Mouse (Mus musculus) lung, embryonic 16.5 days (tissue): Measurements from ENCODE around the gene Naa40. TPM values are rescaled to one million over a fixed set of nuclear protein-coding genes. Genes with fewer than 3 reads are reported as not detected.

ENCODE experiments used
- ATAC-seq: fragments of 200-750 bp; cut with Nextera tagmentation; 2 replicates; pipeline ENCODE4 v1.8.0; 2017; ENCODE audit warnings: low read depth, mild to moderate bottlenecking, moderate library complexity
- H3K27ac ChIP-seq: fragments of 300-500 bp; sonication (generic); 2 replicates; pipeline ENCODE4 v1.5.1; 2014; ENCODE audit warnings: mild to moderate bottlenecking, control low read depth, low read length
- H3K27me3 ChIP-seq: fragments of 300-500 bp; sonication (generic); 2 replicates; pipeline ENCODE4 v1.6.1; 2014; ENCODE audit warnings: low read depth, low read length, mixed read lengths; ENCODE audit not compliant: control insufficient read depth, insufficient read depth
- H3K36me3 ChIP-seq: fragments of 300-500 bp; sonication (generic); 2 replicates; pipeline ENCODE4 v1.6.1; 2014; ENCODE audit warnings: low read length; ENCODE audit not compliant: control insufficient read depth, insufficient read depth
- H3K4me1 ChIP-seq: fragments of 300-500 bp; sonication (generic); replicated peaks from 2 replicates; pipeline ENCODE4 v1.6.1; 2014; ENCODE audit warnings: low read length, mixed read lengths; ENCODE audit not compliant: control insufficient read depth, insufficient read depth
- H3K4me2 ChIP-seq: fragments of 300-500 bp; sonication (generic); 2 replicates; pipeline ENCODE4 v1.6.1; 2014; ENCODE audit warnings: low read depth, low read length, control low read depth
- H3K4me3 ChIP-seq: fragments of 300-500 bp; sonication (generic); 2 replicates; pipeline ENCODE4 v1.5.1; 2014; ENCODE audit warnings: mild to moderate bottlenecking, low read length, control low read depth
- H3K9ac ChIP-seq: fragments of 300-500 bp; sonication (generic); 2 replicates; pipeline ENCODE4 v1.6.1; 2014; ENCODE audit warnings: low read length, control low read depth
- H3K9me3 ChIP-seq: fragments of 300-500 bp; sonication (generic); 2 replicates; pipeline ENCODE4 v1.6.1; 2016; ENCODE audit warnings: low read length; ENCODE audit not compliant: control insufficient read depth
- WGBS: fragments of 180-500 bp; shearing (Covaris S2); extraction: QIAGEN DNeasy Blood & Tissue Kit; methylation state at CpG from one replicate; pipeline ENCODE4 v1.1.7; 2014; 5-methylcytosine and 5-hydroxymethylcytosine counted together
- polyA plus RNA-seq: library from polyadenylated mRNA; unstranded; fragments of >200 nt; fragmentation: Nextera tagmentation; extraction: Ambion mirVana; gene quantifications from 2 replicates; pipeline ENCODE4 v1.2.1, GENCODE M21; 2015

Naa40 gene
- polyA plus RNA-seq, 1 experiment from 2014 or later: 56.1 TPM

- H3K27ac ChIP-seq: no peak overlapping the region
These were observed 59.5 kb downstream of the Naa40 start for GRCm38 (mm10) chr19:7181496-7181895.

GRCm38 (mm10) chr19:7180756-7181405 is 60.1 kb downstream of the Naa40 start:
- peaks cover 19% of the 10 kb centered on the region for H3K4me1 ChIP-seq
- no peak overlapping the region for H3K27ac ChIP-seq
- H3K9me3 ChIP-seq: no peaks in the 10 kb centered on the region
- no peak for ATAC-seq
- no peak overlapping the region for H3K9ac ChIP-seq
- no peaks in the 10 kb centered on the region for H3K36me3 ChIP-seq
- no peak overlapping the region for H3K4me3 ChIP-seq
- WGBS: 86% methylated on average over 8 of the region's 8 CpGs
- peaks cover 8% of the 10 kb centered on the region for H3K27me3 ChIP-seq
- no peak overlapping the region for H3K4me2 ChIP-seq

More at GRCm38 (mm10) chr19:7181496-7181895, 59.5 kb downstream of the Naa40 start:
- H3K4me2 ChIP-seq: no peak overlapping the region
- 61% methylated on average over 7 of the region's 7 CpGs for WGBS
- peaks cover 8% of the 10 kb centered on the region for H3K27me3 ChIP-seq
- H3K36me3 ChIP-seq: no peaks in the 10 kb centered on the region
- H3K9me3 ChIP-seq: no peaks in the 10 kb centered on the region
- ATAC-seq: no peak
- H3K4me1 ChIP-seq: peaks cover 18% of the 10 kb centered on the region
- no peak overlapping the region for H3K9ac ChIP-seq
- H3K4me3 ChIP-seq: no peak overlapping the region

- no peak overlapping the region for H3K4me3 ChIP-seq
- H3K4me2 ChIP-seq: no peak overlapping the region
- H3K36me3 ChIP-seq: no peaks in the 10 kb centered on the region
- ATAC-seq: no peak
- no peaks in the 10 kb centered on the region for H3K9me3 ChIP-seq
- no peak overlapping the region for H3K9ac ChIP-seq
- peaks cover 6% of the 10 kb centered on the region for H3K27me3 ChIP-seq
- H3K4me1 ChIP-seq: peaks cover 20% of the 10 kb centered on the region
- H3K27ac ChIP-seq: no peak overlapping the region
- 41% methylated on average over 3 of the region's 3 CpGs for WGBS
These were observed 62.0 kb downstream of the Naa40 start for GRCm38 (mm10) chr19:7178841-7179452.

- peaks cover 2% of the 10 kb centered on the region; the same call in 1 of the 2 replicates for H3K27me3 ChIP-seq
These were observed 63.0 kb downstream of the Naa40 start for GRCm38 (mm10) chr19:7177804-7178511.

GRCm38 (mm10) chr19:7176041-7176696 is 64.8 kb downstream of the Naa40 start:
- H3K36me3 ChIP-seq: no peaks in the 10 kb centered on the region
- peak; percentile 32; the same call in 1 of the 2 replicates for ATAC-seq
- no peak overlapping the region for H3K4me3 ChIP-seq
- H3K27ac ChIP-seq: no peak overlapping the region
- WGBS: 13% methylated on average over 11 of the region's 11 CpGs
- H3K4me1 ChIP-seq: peaks cover 18% of the 10 kb centered on the region
- H3K27me3 ChIP-seq: no peaks in the 10 kb centered on the region
- no peak overlapping the region for H3K9ac ChIP-seq
- H3K4me2 ChIP-seq: no peak overlapping the region
- no peaks in the 10 kb centered on the region for H3K9me3 ChIP-seq

More at GRCm38 (mm10) chr19:7177804-7178511, 63.0 kb downstream of the Naa40 start:
- Histone ChIP-seq H3K9ac (no peak overlapping the region), H3K36me3 (no peaks in the 10 kb centered on the region), H3K4me3 (no peak overlapping the region), H3K9me3 (no peaks in the 10 kb centered on the region), H3K27ac (no peak overlapping the region), H3K4me1 (peaks cover 20% of the 10 kb centered on the region), H3K4me2 (no peak overlapping the region)
- 54% methylated on average over 13 of the region's 13 CpGs for WGBS
- no peak for ATAC-seq

Other genes starting within 250 kb of the Naa40 start
- gene Dnajc4, start 248.6 kb downstream of the Naa40 start, polyA plus RNA-seq: 26.4 and 30.3 TPM in 2 replicates
- 22.6 and 23.7 TPM in 2 replicates for gene Nudt22, start 245.1 kb downstream of the Naa40 start, polyA plus RNA-seq
- gene Trpt1, start 245.1 kb downstream of the Naa40 start, polyA plus RNA-seq: 10.9 and 12.3 TPM in 2 replicates
- 11.1 and 15.6 TPM in 2 replicates for gene Fermt3, start 221.7 kb downstream of the Naa40 start, polyA plus RNA-seq
- 220 and 243 TPM in 2 replicates for gene Stip1, start 201.2 kb downstream of the Naa40 start, polyA plus RNA-seq
- gene Macrod1, start 184.4 kb downstream of the Naa40 start, polyA plus RNA-seq: 15.3 and 17.6 TPM in 2 replicates
- 0.99 and 1.1 TPM in 2 replicates for gene Flrt1, start 135.5 kb downstream of the Naa40 start, polyA plus RNA-seq
- gene Otub1, start 34.9 kb downstream of the Naa40 start, polyA plus RNA-seq: 176 and 187 TPM in 2 replicates
- 899 and 904 TPM in 2 replicates for gene Cox8a, start 23.6 kb downstream of the Naa40 start, polyA plus RNA-seq
- gene Rcor2, start 26.1 kb upstream of the Naa40 start, polyA plus RNA-seq: 5.9 and 8.5 TPM in 2 replicates
- gene Mark2, start 100.7 kb upstream of the Naa40 start, polyA plus RNA-seq: 33.4 and 35.0 TPM in 2 replicates
- 24.8 and 25.7 TPM in 2 replicates for gene Spindoc, start 141.8 kb upstream of the Naa40 start, polyA plus RNA-seq
- gene 2700081O15Rik, start 176.4 kb upstream of the Naa40 start, polyA plus RNA-seq: 5.0 TPM in 2 replicates
- 123 and 126 TPM in 2 replicates for gene Rtn3, start 242.1 kb upstream of the Naa40 start, polyA plus RNA-seq